Mouse (Mus musculus): ENCODE results near the gene Tmco4. TPM values are rescaled to one million over a fixed set of nuclear protein-coding genes. Genes with fewer than 3 reads are reported as not detected.

The Tmco4 gene
- total RNA-seq, 4 experiments from 2014 or later, result 10.2 to 16.9 (median 12.0) TPM

DNA sequence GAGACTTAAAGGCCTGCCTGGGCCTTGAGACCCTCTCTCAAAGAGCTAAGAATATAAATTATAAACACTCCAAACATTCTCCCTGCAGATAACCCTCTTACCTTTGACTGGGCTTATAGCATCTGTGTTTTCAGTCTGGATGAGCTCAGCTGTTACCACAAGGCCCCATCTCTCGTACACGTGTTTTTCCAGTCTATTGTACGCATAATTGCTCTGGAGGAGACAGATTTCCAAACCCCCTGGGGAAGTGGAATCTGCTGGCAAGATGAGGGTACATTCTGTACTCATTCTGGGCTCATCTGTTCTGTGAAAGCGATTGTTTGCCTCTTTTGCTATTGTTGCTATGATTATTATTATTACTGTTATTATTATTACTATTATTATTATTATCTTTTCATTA lies 46.3 kb downstream of the Tmco4 start:
- DNase-seq (ENCODE audit: low spot score in 2 of 2), result no peak

DNA sequence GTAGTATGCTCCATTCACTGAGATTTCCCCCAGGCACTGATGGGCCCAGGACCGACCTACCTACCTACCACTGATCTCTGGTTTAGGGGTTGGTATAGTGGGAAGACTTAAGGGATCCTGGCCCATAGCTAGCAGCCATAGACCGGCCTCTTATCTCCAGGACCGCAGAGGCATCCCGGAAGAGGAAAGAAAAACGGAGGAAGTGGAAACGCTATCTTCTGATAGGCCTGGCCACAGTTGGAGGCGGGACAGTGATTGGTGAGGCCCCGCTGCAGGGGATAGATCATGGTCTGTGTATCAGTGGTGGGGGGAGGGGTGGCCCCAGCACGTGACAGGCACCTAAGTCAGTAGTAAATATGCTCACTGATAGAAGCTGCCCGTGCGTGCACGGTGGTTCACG lies 46.7 kb downstream of the Tmco4 start:
- no peak for DNase-seq (ENCODE audit: low spot score in 2 of 2)

DNA sequence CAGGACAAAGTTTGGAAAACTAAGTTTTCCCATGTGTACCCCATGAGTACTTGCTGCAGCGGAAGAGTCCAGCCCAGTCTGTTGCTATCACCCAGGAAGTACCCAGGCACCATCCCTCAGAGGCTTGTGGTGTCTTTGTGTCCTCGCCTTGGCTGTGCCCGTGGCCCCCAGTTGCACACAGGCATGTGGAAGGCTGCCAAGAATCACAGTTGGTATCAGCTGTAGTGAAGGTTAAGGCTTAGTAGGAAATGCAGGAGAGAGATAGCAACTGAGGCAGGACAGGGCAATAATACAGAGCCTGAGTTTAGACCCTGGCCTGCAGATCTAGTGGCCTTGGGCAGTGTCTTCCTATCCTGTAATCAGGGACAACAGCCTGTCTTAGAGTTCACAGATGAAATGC lies 47.7 kb downstream of the Tmco4 start:
- no peak for DNase-seq (ENCODE audit: low spot score in 2 of 2)

GRCm38 (mm10) chr4:139024379-139024778 lies 51.7 kb downstream of the Tmco4 start:
- no peak for DNase-seq (ENCODE audit: low spot score in 2 of 2)

DNA sequence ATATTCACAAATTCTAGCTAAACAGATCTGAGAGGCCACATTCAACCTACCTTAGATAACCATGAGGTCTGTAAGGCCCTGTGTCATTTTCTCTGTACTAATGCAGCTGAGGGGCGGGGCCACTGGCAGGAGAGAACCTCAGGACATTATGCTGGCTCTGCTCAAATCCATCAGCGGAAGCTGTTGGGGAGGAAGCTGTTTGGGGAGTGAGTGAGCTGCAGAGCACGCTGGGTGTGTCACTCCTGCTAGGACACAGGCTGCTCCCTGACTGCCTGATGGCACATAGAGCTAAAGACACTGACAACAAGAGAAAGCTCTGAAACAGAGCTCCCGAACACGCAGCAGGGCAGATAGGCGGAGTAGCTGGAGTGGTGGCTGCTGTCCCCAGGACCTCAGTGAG lies 58.0 kb downstream of the Tmco4 start:
- peak; percentile 12 to 18 for DNase-seq (ENCODE audit: low spot score in 2 of 2)

DNA sequence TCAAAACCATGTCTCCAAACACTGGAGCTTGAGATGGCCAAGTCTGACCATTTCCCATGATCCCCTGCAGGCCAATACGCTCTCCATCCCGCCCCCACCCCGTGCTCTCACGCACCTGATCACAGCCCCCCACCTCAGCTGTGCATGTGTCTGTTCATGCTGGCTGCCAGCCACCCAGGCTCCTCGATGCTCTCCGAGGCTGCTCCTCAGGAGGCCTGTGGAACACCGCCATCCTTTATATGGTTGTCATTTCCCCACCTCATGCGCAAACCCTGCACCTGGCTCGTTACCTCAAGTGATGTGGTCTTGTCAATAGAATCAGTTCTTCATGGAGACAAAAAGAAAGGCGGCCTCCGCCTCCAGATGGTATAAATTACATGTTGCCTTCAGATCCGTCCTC lies 59.8 kb downstream of the Tmco4 start:
- no peak for DNase-seq (ENCODE audit: low spot score in 2 of 2)

- DNase-seq (ENCODE audit: low spot score in 2 of 2), result no peak
These were observed 60.7 kb downstream of the Tmco4 start for GRCm38 (mm10) chr4:139033263-139034009.

- DNase-seq (ENCODE audit: low spot score in 2 of 2), result no peak
These were observed 61.3 kb downstream of the Tmco4 start for GRCm38 (mm10) chr4:139034010-139034367.

DNA sequence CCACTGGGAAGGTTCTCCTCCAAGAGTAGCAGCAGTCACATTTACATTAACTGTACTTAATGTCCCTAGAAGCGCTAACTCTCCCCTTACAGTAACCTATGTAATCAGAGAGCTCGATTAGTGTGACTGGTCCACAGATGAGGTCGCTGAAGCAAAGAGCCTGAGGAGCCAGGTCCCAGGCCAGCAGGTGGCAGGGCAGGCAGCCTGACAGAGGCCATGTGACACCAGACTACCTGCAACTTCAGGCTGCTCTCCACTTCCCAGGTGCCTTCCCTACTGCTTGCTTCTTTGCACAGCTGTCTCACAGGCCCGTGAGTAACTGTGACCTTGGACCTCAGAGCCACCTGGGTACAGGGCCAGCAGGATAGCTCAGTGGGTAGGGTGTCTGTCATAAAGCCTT lies 61.9 kb downstream of the Tmco4 start:
- DNase-seq (ENCODE audit: low spot score in 2 of 2), result no peak

DNA sequence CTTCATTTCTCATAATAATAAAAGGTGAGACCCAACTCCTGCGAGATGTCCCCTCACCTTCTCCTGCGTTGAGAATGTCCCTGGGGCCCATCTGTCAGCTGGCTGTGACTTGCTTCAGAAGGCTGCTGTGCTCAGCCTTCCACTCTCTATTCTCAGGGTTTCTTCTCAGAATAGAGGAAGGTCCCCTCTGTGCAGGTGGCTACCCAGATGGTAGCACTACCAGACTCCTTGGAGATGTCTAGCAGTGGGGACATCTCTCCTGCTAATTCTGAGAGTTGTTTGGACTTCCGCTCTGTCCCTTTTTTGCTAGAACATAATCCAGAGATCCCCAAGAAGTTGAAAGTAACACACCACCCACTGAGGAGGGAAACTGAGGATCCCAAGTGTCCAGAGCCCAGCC lies 62.3 kb downstream of the Tmco4 start:
- DNase-seq (ENCODE audit: low spot score in 2 of 2), result no peak

DNA sequence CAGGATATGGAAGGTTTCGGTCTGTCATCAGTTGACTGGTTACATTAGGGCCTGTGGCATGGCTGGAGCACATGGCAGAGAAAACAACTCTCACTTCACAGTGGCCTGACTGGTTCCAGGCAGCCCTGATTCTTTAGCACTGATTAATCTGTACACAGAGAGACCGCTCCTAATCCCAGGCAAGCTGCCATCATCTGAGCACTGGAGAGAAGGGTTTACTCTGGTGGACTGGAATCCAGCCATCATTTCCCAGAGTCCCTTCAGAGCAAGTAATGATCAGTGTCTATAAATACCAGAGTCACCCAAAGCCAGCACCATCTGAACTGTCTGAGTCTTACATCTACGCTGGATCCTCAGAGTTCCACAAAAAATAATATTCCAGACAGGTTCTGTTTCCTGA lies 63.1 kb downstream of the Tmco4 start:
- DNase-seq (ENCODE audit: low spot score in 2 of 2), result no peak

DNA sequence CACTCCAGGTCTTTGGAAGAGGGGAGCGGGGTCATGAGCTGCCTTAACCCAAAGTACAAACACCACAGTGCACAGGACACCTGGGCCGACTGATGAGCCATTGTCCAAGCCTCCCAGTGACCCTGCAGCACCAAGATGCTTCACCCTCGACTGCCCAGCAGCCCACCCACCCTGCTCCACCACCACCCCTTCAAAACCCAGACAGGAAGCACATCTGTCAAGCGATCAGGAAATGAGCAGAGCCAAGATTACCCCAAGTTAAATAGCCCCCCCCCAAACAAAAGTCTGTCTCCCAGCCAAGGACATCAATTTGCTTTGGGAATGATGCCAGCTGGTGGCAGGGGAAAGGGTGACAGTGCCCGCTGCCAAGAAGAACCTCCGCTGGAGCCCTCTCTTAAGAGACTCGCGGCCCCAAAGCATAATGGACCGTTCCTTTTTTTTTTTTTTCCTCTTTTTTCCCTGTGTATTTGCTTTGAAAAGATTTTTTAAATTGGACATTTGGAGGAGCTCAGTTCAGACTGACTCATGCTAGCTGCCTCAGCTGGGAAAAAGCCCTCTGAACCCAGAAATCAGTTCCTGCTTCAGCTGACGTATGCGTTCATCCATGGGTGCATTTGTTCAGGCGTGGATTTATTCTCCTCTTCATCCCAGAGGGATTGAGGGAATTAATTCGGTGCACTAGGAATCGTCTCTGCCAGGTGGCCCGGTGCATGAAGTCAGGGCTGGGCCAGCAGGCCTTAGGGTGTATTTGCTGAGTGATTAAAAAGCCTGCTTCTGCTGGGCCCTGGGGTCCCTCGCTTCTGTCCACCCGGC lies 65.3 kb downstream of the Tmco4 start:
- no peak for DNase-seq (ENCODE audit: low spot score in 2 of 2)

- no peak for DNase-seq (ENCODE audit: low spot score in 2 of 2)
These were observed 67.6 kb downstream of the Tmco4 start for GRCm38 (mm10) chr4:139040084-139040839.

- no peak for DNase-seq (ENCODE audit: low spot score in 2 of 2)
These were observed 69.9 kb downstream of the Tmco4 start for GRCm38 (mm10) chr4:139042611-139043010.

- DNase-seq (ENCODE audit: low spot score in 2 of 2), result no peak
These were observed 70.9 kb downstream of the Tmco4 start for GRCm38 (mm10) chr4:139043600-139043999.

DNA sequence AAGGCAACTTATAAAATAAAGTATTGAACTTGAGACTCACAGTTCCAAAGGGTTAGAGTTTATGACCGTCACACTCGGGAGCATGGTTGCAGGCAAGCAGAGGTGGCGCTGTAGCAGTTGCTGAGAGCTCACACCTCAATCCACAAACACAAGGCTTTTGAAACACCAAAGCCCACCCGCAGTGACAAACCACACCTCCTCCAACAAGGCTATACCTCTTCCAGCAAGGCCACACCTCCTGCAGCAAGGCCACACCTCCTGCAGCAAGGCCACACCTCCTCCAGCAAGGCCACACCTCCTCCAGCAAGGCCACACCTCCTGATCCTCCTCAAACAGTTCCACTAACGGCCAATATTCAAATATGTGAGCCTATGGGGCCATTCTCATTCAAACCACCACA lies 71.9 kb downstream of the Tmco4 start:
- DNase-seq (ENCODE audit: low spot score in 2 of 2), result no peak

DNA sequence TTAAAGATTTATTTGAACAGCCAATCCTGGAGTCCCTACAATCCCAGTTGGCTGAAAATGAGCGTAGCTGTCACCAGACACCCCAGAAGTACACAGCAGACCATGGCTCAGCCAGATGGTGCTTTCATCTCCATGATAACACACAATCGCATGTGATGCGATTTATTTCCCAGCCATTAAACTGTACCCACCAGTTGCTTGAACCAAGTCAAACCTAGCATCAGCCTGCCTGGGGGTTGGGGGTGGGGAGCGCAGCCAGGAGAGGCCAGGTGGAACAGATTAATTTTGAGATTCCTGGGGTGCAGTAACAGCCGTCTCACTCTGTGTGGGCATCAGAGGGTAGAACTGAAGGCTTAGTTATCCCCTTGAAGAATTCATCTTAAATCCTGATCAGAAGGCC lies 73.7 kb downstream of the Tmco4 start:
- DNase-seq (ENCODE audit: low spot score in 2 of 2), result no peak

GRCm38 (mm10) chr4:139048518-139048917 lies 75.8 kb downstream of the Tmco4 start:
- DNase-seq (ENCODE audit: low spot score in 2 of 2), result no peak

DNA sequence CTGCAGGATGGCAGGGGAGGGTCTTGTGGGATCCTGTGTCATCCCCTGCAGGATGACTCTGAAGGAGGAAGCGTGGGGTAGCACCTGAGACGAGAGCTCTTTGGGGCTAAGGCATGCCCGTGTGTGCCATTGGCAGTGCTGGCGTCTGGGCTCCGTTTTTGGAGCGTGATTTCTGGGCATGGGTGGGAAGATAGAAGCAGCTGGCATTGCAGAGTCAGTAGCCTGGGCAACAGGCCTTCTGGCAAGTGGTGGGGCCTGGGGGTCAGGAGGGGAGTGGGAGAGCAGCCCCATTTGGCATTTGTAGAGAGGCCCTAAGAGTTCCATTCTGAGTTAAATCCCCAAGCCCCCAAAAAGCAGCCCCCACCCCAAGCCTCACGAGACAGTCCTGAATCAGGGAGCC lies 80.1 kb downstream of the Tmco4 start:
- no peak for DNase-seq (ENCODE audit: low spot score in 2 of 2)

GRCm38 (mm10) chr4:139053391-139053790 lies 80.7 kb downstream of the Tmco4 start:
- DNase-seq (ENCODE audit: low spot score in 2 of 2), result no peak

DNA sequence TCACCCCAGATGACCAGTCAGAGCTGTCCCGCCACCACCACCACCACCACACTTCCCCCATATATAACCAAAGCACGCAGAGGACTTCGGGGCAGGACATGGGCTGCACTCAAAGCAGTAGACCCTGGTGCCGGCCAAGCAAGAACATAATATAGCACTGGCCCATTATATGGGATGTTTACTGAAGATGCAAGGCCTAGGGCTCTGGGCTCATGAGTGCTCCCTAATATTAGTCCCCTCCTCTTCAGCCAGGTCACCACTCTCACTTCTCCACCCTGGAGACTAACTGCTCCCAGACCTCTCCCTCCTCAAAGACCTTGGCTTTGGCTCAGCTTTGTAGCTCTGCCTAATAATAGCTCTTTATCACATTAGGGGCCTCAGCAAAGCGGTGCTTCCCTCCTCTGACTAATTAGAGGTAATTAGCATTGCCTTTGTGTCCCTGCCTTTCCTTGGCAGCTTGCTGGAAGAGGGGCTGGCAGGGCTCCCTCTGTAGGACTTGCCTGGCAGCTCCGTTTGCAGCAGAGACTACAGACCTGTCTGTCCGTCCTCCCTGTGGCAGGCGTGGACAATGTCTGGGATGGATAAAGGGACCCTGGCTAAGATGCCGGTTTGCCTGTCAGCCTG lies 81.7 kb downstream of the Tmco4 start:
- DNase-seq (ENCODE audit: low spot score in 2 of 2), result no peak

GRCm38 (mm10) chr4:139055336-139055735 lies 82.6 kb downstream of the Tmco4 start:
- no peak for DNase-seq (ENCODE audit: low spot score in 2 of 2)

All from gastrocnemius, adult 8-10 months (tissue).